Mouse (Mus musculus) midbrain, postnatal 0 days (tissue): ENCODE data around the gene Tbx19. TPM values are rescaled to one million over a fixed set of nuclear protein-coding genes. Genes with fewer than 3 reads are reported as not detected.
A peak's percentile ranks its signal among the peaks of the same experiment; 100 is the strongest.

Experiments
- ATAC-seq: fragments of 200-750 bp; cut with Nextera tagmentation; 2 replicates; pipeline ENCODE4 v1.8.0; 2017; ENCODE audit warnings: moderate number of reproducible peaks, mild to moderate bottlenecking, moderate TSS enrichment, moderate library complexity; ENCODE audit not compliant: low FRiP score
- DNase-seq: peaks from one replicate; pipeline ENCODE4 v3.0.0-alpha.2; 2015; ENCODE audit warnings: low spot score
- H3K27ac ChIP-seq: fragments of 300-500 bp; sonication (generic); 2 replicates; pipeline ENCODE4 v1.5.1; 2014; ENCODE audit warnings: low read depth, mild to moderate bottlenecking, low read length, mixed read lengths
- H3K27me3 ChIP-seq: fragments of 300-500 bp; sonication (generic); 2 replicates; pipeline ENCODE4 v1.6.1; 2014; ENCODE audit warnings: low read length, control low read depth, mixed read lengths; ENCODE audit not compliant: insufficient read depth
- H3K36me3 ChIP-seq: fragments of 300-500 bp; sonication (generic); 2 replicates; pipeline ENCODE4 v1.6.1; 2014; ENCODE audit warnings: low read length, control low read depth, mixed read lengths; ENCODE audit not compliant: insufficient read depth
- H3K4me1 ChIP-seq: fragments of 300-500 bp; sonication (generic); 2 replicates; pipeline ENCODE4 v1.6.1; 2014; ENCODE audit warnings: mild to moderate bottlenecking, control low read depth, antibody characterized with exemption, low read length, mixed read lengths; ENCODE audit not compliant: insufficient read depth
- H3K4me2 ChIP-seq: fragments of 300-500 bp; sonication (generic); 2 replicates; pipeline ENCODE4 v1.6.1; 2014; ENCODE audit warnings: low read depth, mild to moderate bottlenecking, low read length, mixed read lengths; ENCODE audit not compliant: poor library complexity, severe bottlenecking
- H3K4me3 ChIP-seq: fragments of 300-500 bp; sonication (generic); 2 replicates; pipeline ENCODE4 v1.5.1; 2014; ENCODE audit warnings: low read depth, mild to moderate bottlenecking, low read length, moderate library complexity
- H3K9ac ChIP-seq: fragments of 300-500 bp; sonication (generic); replicated peaks from 2 replicates; pipeline ENCODE4 v1.6.1; 2014; ENCODE audit warnings: mild to moderate bottlenecking, low read length, moderate library complexity, mixed read lengths; ENCODE audit not compliant: poor library complexity, severe bottlenecking
- H3K9me3 ChIP-seq: fragments of 300-500 bp; sonication (generic); 2 replicates; pipeline ENCODE4 v1.6.1; 2016; ENCODE audit warnings: low read length, control low read depth
- CTCF ChIP-seq: IDR thresholded peaks from 2 replicates; pipeline ENCODE4 v1.5.1; 2016; ENCODE audit warnings: antibody characterized with exemption, mild to moderate bottlenecking
- WGBS: fragments of 180-500 bp; shearing (Covaris S2); extraction: QIAGEN DNeasy Blood & Tissue Kit; methylation state at CpG from one replicate; pipeline ENCODE4 v1.1.7; 2014; 5-methylcytosine and 5-hydroxymethylcytosine counted together
- polyA plus RNA-seq: library from polyadenylated mRNA; unstranded; fragments of >200 nt; fragmentation: Nextera tagmentation; extraction: Ambion mirVana; gene quantifications from 2 replicates; pipeline ENCODE4 v1.2.1, GENCODE M21; 2015
- total RNA-seq: library from RNA; depleted of rRNA; stranded (reverse); fragments of >200 nt; gene quantifications from 2 replicates; pipeline ENCODE4 v1.2.3, GENCODE M21; 2014

The Tbx19 gene
- total and polyA plus RNA-seq, 2 experiments from 2014 or later: 0.26 TPM; not detected in 1

- DNase-seq (no peak), ATAC-seq (no peak)
- Histone ChIP-seq H3K4me1 (no peaks in the 10 kb centered on the region), H3K27ac (no peak overlapping the region), H3K9ac (no peak overlapping the region), H3K9me3 (no peaks in the 10 kb centered on the region), H3K27me3 (no peaks in the 10 kb centered on the region), H3K4me3 (no peak overlapping the region), H3K4me2 (no peak overlapping the region), H3K36me3 (no peaks in the 10 kb centered on the region)
- no peak for TF ChIP-seq CTCF
- WGBS: 73% methylated on average over 5 of the region's 5 CpGs
These were observed 27.3 kb downstream of the Tbx19 start for GRCm38 (mm10) chr1:165133279-165133678.

GRCm38 (mm10) chr1:165132187-165132877, 28.2 kb downstream of the Tbx19 start:
- peak; percentile 59 for ATAC-seq
- Histone ChIP-seq H3K36me3 (no peaks in the 10 kb centered on the region), H3K9me3 (no peaks in the 10 kb centered on the region), H3K9ac (no peak overlapping the region), H3K4me2 (no peak overlapping the region), H3K4me1 (no peaks in the 10 kb centered on the region), H3K27me3 (no peaks in the 10 kb centered on the region), H3K4me3 (no peak overlapping the region), H3K27ac (no peak overlapping the region)
- TF ChIP-seq CTCF: peak; percentile 94
- peak; percentile 88 for DNase-seq
- 74% methylated on average over 14 of the region's 14 CpGs for whole genome bisulfite sequencing

GRCm38 (mm10) chr1:165129573-165129972, 31.0 kb downstream of the Tbx19 start:
- no peak overlapping the region for H3K27ac ChIP-seq
- no peaks in the 10 kb centered on the region for H3K36me3 ChIP-seq
- H3K4me1 ChIP-seq: no peaks in the 10 kb centered on the region
- DNase-seq (no peak), ATAC-seq (no peak)
- H3K27me3 ChIP-seq: no peaks in the 10 kb centered on the region
- no peak overlapping the region for H3K9ac ChIP-seq
- H3K9me3 ChIP-seq: no peaks in the 10 kb centered on the region
- no peak overlapping the region for H3K4me3 ChIP-seq
- WGBS: 55% methylated on average over 5 of the region's 5 CpGs
- H3K4me2 ChIP-seq: no peak overlapping the region
- TF ChIP-seq CTCF: no peak

- Histone ChIP-seq H3K27me3 (no peaks in the 10 kb centered on the region), H3K36me3 (no peaks in the 10 kb centered on the region), H3K27ac (no peak overlapping the region), H3K4me1 (peaks cover 4% of the 10 kb centered on the region; the same call in 1 of the 2 replicates), H3K9me3 (no peaks in the 10 kb centered on the region), H3K4me2 (no peak overlapping the region), H3K4me3 (no peak overlapping the region), H3K9ac (no peak overlapping the region)
- TF ChIP-seq CTCF: no peak
- WGBS: 82% methylated on average over 7 of the region's 7 CpGs
- ATAC-seq (no peak), DNase-seq (no peak)
These were observed 39.5 kb downstream of the Tbx19 start for GRCm38 (mm10) chr1:165121096-165121495.

- Histone ChIP-seq H3K9ac (no peak overlapping the region), H3K36me3 (no peaks in the 10 kb centered on the region), H3K9me3 (no peaks in the 10 kb centered on the region), H3K4me1 (peaks cover 4% of the 10 kb centered on the region; the same call in 1 of the 2 replicates), H3K27me3 (no peaks in the 10 kb centered on the region), H3K4me2 (no peak overlapping the region), H3K4me3 (no peak overlapping the region), H3K27ac (no peak overlapping the region)
- DNase-seq (peak; percentile 91), ATAC-seq (peak; percentile 86)
- TF ChIP-seq CTCF: peak; percentile 91
- 15% methylated on average over 21 of the region's 21 CpGs for WGBS
These were observed 40.1 kb downstream of the Tbx19 start for GRCm38 (mm10) chr1:165120349-165120898.

- no peak for TF ChIP-seq CTCF
- Histone ChIP-seq H3K9me3 (no peaks in the 10 kb centered on the region), H3K9ac (no peak overlapping the region), H3K27ac (no peak overlapping the region), H3K4me1 (peaks cover 7% of the 10 kb centered on the region; the same call in 1 of the 2 replicates), H3K27me3 (no peaks in the 10 kb centered on the region), H3K4me2 (peak overlapping the region; percentile 33; the same call in 1 of the 2 replicates), H3K36me3 (no peaks in the 10 kb centered on the region), H3K4me3 (no peak overlapping the region)
- no peak for DNase-seq
- ATAC-seq: no peak
- WGBS: 4% methylated on average over 9 of the region's 9 CpGs
These were observed 40.8 kb downstream of the Tbx19 start for GRCm38 (mm10) chr1:165119760-165120159.
